Mouse (Mus musculus) midbrain, embryonic 10.5 days (tissue): ENCODE measurements around the gene Zfp503. TPM values are rescaled to one million over a fixed set of nuclear protein-coding genes. Genes with fewer than 3 reads are reported as not detected.

Experiments used
- DNase-seq: peaks from one replicate; pipeline ENCODE4 v3.0.0-alpha.2; 2017; ENCODE audit warnings: low spot score
- H3K27ac ChIP-seq: fragments of 300-500 bp; sonication (generic); replicated peaks from 2 replicates; pipeline ENCODE4 v1.5.1; 2016; ENCODE audit warnings: mild to moderate bottlenecking
- H3K27me3 ChIP-seq: fragments of 300-500 bp; sonication (generic); 2 replicates; pipeline ENCODE4 v1.6.1; 2016; ENCODE audit warnings: low read depth, mild to moderate bottlenecking; ENCODE audit not compliant: poor library complexity, severe bottlenecking
- H3K36me3 ChIP-seq: fragments of 300-500 bp; sonication (generic); 2 replicates; pipeline ENCODE4 v1.6.1; 2016; ENCODE audit warnings: mild to moderate bottlenecking, moderate library complexity
- H3K4me1 ChIP-seq: fragments of 300-500 bp; sonication (generic); 2 replicates; pipeline ENCODE4 v1.6.1; 2016
- H3K4me3 ChIP-seq: fragments of 300-500 bp; sonication (generic); 2 replicates; pipeline ENCODE4 v1.5.1; 2016; ENCODE audit warnings: mild to moderate bottlenecking, moderate library complexity
- H3K9me3 ChIP-seq: fragments of 300-500 bp; sonication (generic); replicated peaks from 2 replicates; pipeline ENCODE4 v1.6.1; 2016; ENCODE audit warnings: mild to moderate bottlenecking
- WGBS: fragments of 180-500 bp; shearing (Covaris S2); methylation state at CpG from one replicate; pipeline ENCODE4 v1.1.7; 2016; 5-methylcytosine and 5-hydroxymethylcytosine counted together
- polyA plus RNA-seq: library from polyadenylated mRNA; unstranded; fragments of >200 nt; fragmentation: Nextera tagmentation; extraction: Ambion mirVana; gene quantifications from 2 replicates; pipeline ENCODE4 v1.2.1, GENCODE M21; 2016

The Zfp503 gene
- polyA plus RNA-seq, 1 experiment from 2014 or later, result 13.0 TPM

DNA sequence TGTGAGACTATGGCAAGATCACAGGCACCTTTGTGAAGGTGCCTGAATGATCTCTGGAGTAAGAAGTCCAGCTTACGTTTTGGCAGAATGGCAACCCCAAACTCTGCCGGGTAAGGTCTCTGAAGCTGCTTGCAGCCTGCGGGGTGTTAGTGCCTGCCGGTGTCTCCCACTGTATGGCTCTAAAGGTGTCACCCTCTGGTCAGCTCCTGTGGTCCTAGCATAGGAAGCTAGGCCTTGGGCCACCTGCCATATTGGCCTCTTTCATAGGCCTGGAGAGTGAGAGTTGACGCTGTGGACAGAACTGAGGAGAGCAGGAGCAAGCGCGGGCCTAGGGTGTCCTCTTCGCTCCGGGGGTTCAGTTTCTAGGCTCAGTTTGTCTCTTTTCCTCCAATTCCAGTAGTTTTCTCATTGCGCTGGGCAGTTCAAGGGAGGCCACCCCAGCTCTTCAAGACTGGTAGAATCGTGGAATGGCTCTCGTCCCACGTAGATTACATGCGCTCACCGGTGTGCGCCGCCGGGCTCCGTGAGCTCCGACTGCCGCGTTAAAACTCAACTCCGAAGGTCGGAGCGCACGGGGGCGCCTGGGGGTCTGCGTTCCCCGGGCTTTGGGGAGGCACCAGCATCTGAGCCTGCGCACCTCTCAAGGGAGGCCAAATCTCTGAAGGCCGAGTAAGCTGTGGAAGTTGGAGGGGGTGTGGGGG lies 1.1 kb upstream of the Zfp503 start:
- Histone ChIP-seq H3K36me3 (peaks cover 8% of the 10 kb centered on the region), H3K27me3 (peaks cover 63% of the 10 kb centered on the region), H3K4me3 (peak overlapping the region; percentile 77)

GRCm38 (mm10) chr14:21988577-21989290 lies 667 bp downstream of the Zfp503 start:
- DNase-seq, result peak; percentile 71
- H3K27me3 ChIP-seq, result peaks cover 61% of the 10 kb centered on the region
- peaks cover 20% of the 10 kb centered on the region for H3K36me3 ChIP-seq
- peaks cover 67% of the 10 kb centered on the region for H3K4me1 ChIP-seq
- under 1% methylated on average over 26 of the region's 26 CpGs for WGBS
- peak overlapping the region; percentile 77 for H3K4me3 ChIP-seq
- no peaks in the 10 kb centered on the region for H3K9me3 ChIP-seq
- peak overlapping the region; percentile 98 for H3K27ac ChIP-seq

More for the DNA sequence above, 1.1 kb upstream of the Zfp503 start:
- Histone ChIP-seq H3K4me1 (peaks cover 73% of the 10 kb centered on the region), H3K9me3 (no peaks in the 10 kb centered on the region), H3K27ac (peak overlapping the region; percentile 98)
- DNase-seq, result peak; percentile 74
- under 1% methylated on average over 31 of the region's 31 CpGs for WGBS

GRCm38 (mm10) chr14:21987660-21988576 lies 1.5 kb downstream of the Zfp503 start:
- peak overlapping the region; percentile 77 for H3K4me3 ChIP-seq
- WGBS, result under 1% methylated on average over 74 of the region's 74 CpGs
- peaks cover 20% of the 10 kb centered on the region for H3K36me3 ChIP-seq
- H3K4me1 ChIP-seq, result peaks cover 65% of the 10 kb centered on the region
- peak overlapping the region; percentile 98 for H3K27ac ChIP-seq
- DNase-seq, result peak; percentile 98
- peaks cover 54% of the 10 kb centered on the region for H3K27me3 ChIP-seq
- H3K9me3 ChIP-seq, result no peaks in the 10 kb centered on the region

- H3K36me3 ChIP-seq, result peaks cover 20% of the 10 kb centered on the region
- peaks cover 54% of the 10 kb centered on the region for H3K27me3 ChIP-seq
- no peaks in the 10 kb centered on the region for H3K9me3 ChIP-seq
- H3K27ac ChIP-seq, result peak overlapping the region; percentile 98
- peak; percentile 45 for DNase-seq
- H3K4me1 ChIP-seq, result peaks cover 68% of the 10 kb centered on the region
- under 1% methylated on average over 58 of the region's 61 CpGs for whole genome bisulfite sequencing
- peak overlapping the region; percentile 77 for H3K4me3 ChIP-seq
Observed at GRCm38 (mm10) chr14:21986733-21987659, 2.4 kb downstream of the Zfp503 start.

DNA sequence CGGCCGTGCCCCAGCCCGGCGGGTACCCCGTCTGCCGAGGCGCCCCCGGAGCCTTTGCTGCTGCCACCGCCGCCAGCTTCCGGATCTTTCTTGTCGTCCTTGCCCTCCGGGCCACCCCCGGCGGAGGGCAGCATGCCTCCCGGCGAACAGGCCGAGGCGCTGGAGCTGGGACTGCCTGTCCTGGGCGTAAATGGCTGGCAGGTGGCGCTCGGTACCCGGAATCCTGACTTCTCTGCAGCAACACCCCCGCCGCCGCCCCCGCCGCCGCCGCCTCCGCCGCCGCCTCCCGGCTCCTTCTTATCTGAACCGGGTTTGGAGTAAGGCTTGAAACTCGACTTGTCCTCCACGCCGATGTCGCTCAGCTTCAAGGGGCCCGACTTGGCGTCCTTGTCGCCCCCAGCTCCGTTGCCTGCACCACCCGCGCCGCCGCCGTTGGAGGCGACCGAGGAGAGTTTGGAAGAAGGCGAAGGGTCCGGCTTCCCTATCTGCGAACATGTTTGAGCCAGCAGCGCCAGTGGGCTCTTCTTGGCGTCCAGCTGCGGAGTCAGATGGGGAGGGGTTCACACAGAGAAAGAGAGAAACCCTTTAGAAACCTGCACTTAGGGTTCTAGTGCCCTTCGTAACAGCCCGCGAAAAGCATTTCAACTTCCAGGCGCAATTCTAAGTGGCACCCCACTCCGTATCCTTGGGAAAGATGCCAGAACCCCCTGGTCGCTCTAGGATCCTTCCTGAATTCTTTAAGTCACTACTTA lies 3.2 kb downstream of the Zfp503 start:
- H3K36me3 ChIP-seq, result peaks cover 20% of the 10 kb centered on the region
- peak; percentile 86 for DNase-seq
- H3K27ac ChIP-seq, result peak overlapping the region; percentile 98
- WGBS, result under 1% methylated on average over 62 of the region's 62 CpGs
- peaks cover 47% of the 10 kb centered on the region for H3K27me3 ChIP-seq
- H3K4me1 ChIP-seq, result peaks cover 69% of the 10 kb centered on the region
- H3K9me3 ChIP-seq, result no peaks in the 10 kb centered on the region
- H3K4me3 ChIP-seq, result peak overlapping the region; percentile 77

DNA sequence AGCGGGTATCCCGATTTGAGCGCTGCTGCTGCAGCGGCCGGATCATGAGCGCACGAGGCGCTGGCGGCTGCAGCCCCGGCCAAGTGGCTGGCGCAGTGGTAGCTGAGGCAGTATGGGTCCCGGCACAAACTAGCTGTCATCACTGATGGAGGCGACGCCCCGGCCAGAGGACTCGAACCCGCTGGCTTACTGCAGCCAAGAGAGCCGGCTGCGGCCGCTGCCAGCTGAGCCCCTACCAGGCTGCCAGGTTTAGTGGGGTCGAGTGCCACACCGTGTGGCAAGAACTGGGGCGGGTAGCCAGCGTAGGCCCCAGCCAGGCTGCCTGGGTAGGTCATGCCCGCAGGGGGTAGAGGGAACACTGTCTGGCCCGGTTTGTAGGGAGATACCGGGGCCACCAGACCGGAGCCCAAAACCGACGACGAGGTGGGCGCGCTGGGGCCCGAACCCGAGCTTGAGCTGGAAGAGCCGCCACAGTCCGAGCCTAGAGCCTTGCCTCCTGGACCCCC lies 3.9 kb downstream of the Zfp503 start:
- Histone ChIP-seq H3K27ac (peak overlapping the region; percentile 98), H3K4me3 (peak overlapping the region; percentile 77), H3K4me1 (peaks cover 65% of the 10 kb centered on the region), H3K27me3 (peaks cover 50% of the 10 kb centered on the region), H3K9me3 (no peaks in the 10 kb centered on the region), H3K36me3 (peaks cover 20% of the 10 kb centered on the region)
- under 1% methylated on average over 35 of the region's 37 CpGs for WGBS
- DNase-seq, result peak; percentile 73

DNA sequence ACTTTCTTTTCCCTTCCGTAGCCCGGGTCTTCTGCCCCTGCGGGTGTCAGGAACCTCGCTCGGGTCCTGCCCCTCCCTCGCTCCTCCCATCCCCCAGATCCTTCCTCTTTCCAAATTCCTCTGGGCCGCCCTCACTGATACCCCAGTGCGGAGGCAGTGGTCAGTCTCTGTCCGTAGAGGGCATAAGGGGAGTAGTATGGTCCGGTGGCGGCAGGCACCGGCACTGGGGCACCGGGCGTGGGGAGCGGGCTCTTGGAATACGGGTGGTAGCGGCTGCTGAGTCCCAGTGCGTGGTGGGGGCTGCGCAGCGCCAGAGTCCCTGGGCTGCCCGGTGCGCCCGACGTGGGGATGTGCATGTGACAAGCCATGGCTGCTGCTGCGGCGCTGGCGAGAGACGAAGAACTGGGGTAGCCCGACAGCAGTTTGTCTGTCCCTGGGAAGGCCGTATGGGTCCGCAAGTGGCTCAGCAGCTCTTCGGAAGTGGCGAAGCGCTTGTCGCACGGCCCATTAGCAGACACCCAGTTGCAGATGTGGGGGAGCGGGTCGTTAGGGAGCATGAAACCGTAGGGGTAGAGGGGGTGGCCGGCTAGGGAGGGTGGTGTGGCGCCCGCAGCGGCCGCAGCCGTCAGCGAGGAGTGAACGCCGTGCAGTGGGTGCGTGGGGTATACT lies 4.5 kb downstream of the Zfp503 start:
- Histone ChIP-seq H3K36me3 (peaks cover 20% of the 10 kb centered on the region), H3K4me1 (peaks cover 60% of the 10 kb centered on the region), H3K4me3 (peak overlapping the region; percentile 77), H3K27ac (peak overlapping the region; percentile 98), H3K27me3 (peaks cover 50% of the 10 kb centered on the region), H3K9me3 (no peaks in the 10 kb centered on the region)
- under 1% methylated on average over 49 of the region's 49 CpGs for WGBS
- DNase-seq, result no peak

DNA sequence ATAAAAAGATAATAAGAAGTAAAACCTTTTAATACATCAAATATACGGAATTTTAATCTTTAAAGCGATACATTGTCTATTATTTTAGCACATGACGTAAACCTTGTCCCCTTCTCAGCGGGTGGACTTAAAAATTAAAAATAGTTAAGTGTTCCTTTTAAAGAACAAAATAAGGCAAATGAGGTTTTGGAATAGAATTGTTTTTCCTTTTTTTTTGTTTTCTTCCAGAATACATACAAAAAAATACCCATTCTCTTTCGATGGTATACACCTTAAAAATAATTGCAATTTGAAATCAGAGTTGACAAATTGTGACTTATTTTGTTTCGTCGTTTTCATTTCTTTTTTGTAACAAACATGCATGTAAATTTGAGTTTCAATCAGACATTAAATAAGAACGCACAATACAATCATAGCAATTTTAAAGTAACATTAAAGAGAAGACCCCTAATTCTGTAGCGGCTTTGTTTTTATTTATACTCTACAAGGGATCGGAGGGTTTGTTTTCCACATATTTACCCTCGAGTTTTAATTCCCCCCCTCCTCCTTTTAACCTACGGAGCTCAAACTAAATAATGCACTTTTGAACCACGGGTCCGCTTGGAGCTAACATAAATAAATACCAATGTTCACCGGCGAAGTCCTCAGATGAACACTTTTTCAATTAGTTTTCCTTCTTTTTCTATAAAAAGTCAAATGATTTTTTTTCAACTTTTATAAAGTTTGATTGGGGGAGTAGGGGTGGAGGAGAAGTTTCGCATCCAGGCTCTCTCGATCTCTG lies 5.3 kb downstream of the Zfp503 start:
- H3K4me1 ChIP-seq, result peaks cover 52% of the 10 kb centered on the region
- H3K36me3 ChIP-seq, result peaks cover 20% of the 10 kb centered on the region
- no peaks in the 10 kb centered on the region for H3K9me3 ChIP-seq
- DNase-seq, result no peak
- H3K27me3 ChIP-seq, result peaks cover 48% of the 10 kb centered on the region
- WGBS, result 2% methylated on average over 18 of the region's 18 CpGs
- peak overlapping the region; percentile 98 for H3K27ac ChIP-seq
- peak overlapping the region; percentile 77 for H3K4me3 ChIP-seq

GRCm38 (mm10) chr14:21983311-21983949 lies 6.0 kb downstream of the Zfp503 start:
- H3K27me3 ChIP-seq, result peaks cover 52% of the 10 kb centered on the region
- WGBS, result 1% methylated on average over 22 of the region's 22 CpGs
- H3K9me3 ChIP-seq, result no peaks in the 10 kb centered on the region
- H3K27ac ChIP-seq, result peak overlapping the region; percentile 98
- peaks cover 20% of the 10 kb centered on the region for H3K36me3 ChIP-seq
- peak overlapping the region; percentile 77 for H3K4me3 ChIP-seq
- peak; percentile 29 for DNase-seq
- H3K4me1 ChIP-seq, result peaks cover 45% of the 10 kb centered on the region
